Mouse (Mus musculus) WW6 (cell line): ENCODE data around the gene Mcm10.
A peak's percentile ranks its signal among the peaks of the same experiment; 100 is the strongest.

ENCODE experiments used
- DNase-seq: peaks from one replicate; pipeline ENCODE4 v3.0.0-alpha.2; 2013; ENCODE audit warnings: low read depth, low spot score

Gene Mcm10

GRCm38 (mm10) chr2:5012491-5013324, at the start of gene Mcm10:
TSS of gene Mcm10 (minus strand) at chr2:5012791.
- peak; percentile 86 for DNase-seq

- DNase-seq = no peak
These were observed 48.6 kb upstream of the Mcm10 start for GRCm38 (mm10) chr2:5061133-5061708.

- DNase-seq = no peak
These were observed 47.4 kb upstream of the Mcm10 start for GRCm38 (mm10) chr2:5059997-5060396.

GRCm38 (mm10) chr2:5058436-5058835, 45.8 kb upstream of the Mcm10 start:
- DNase-seq = no peak

- DNase-seq = no peak
These were observed 38.0 kb upstream of the Mcm10 start for GRCm38 (mm10) chr2:5050562-5050961.

- DNase-seq = no peak
These were observed 34.4 kb upstream of the Mcm10 start for GRCm38 (mm10) chr2:5047016-5047415.

- DNase-seq = no peak
These were observed 32.8 kb upstream of the Mcm10 start for GRCm38 (mm10) chr2:5045269-5045965.

GRCm38 (mm10) chr2:5044321-5044720, 31.7 kb upstream of the Mcm10 start:
- no peak for DNase-seq

GRCm38 (mm10) chr2:5043476-5043761, 30.8 kb upstream of the Mcm10 start:
- DNase-seq = no peak

- no peak for DNase-seq
These were observed 30.3 kb upstream of the Mcm10 start for GRCm38 (mm10) chr2:5042616-5043475.

- no peak for DNase-seq
These were observed 29.3 kb upstream of the Mcm10 start for GRCm38 (mm10) chr2:5041854-5042253.

GRCm38 (mm10) chr2:5040281-5041161, 27.9 kb upstream of the Mcm10 start:
- no peak for DNase-seq

- DNase-seq = no peak
These were observed 27.0 kb upstream of the Mcm10 start for GRCm38 (mm10) chr2:5039350-5040170.

GRCm38 (mm10) chr2:5038320-5038719, 25.7 kb upstream of the Mcm10 start:
- DNase-seq = no peak

GRCm38 (mm10) chr2:5037390-5037789, 24.8 kb upstream of the Mcm10 start:
- no peak for DNase-seq

- DNase-seq = no peak
These were observed 24.0 kb upstream of the Mcm10 start for GRCm38 (mm10) chr2:5036411-5037076.

GRCm38 (mm10) chr2:5035241-5035640, 22.6 kb upstream of the Mcm10 start:
- DNase-seq = no peak

GRCm38 (mm10) chr2:5034801-5035200, 22.2 kb upstream of the Mcm10 start:
- no peak for DNase-seq
